Mouse (Mus musculus): ENCODE results near the gene B3gnt7. TPM values are rescaled to one million over a fixed set of nuclear protein-coding genes. Genes with fewer than 3 reads are reported as not detected.

The B3gnt7 gene
- polyA plus RNA-seq, 1 experiment: 13.7 TPM

GRCm38 (mm10) chr1:86349201-86349600 lies 46.6 kb downstream of the B3gnt7 start:
- no peaks in the 10 kb centered on the region for H3K4me1 ChIP-seq (ENCODE audit: control insufficient read depth, insufficient read depth, low read length)
- no peak overlapping the region for H3K4me3 ChIP-seq (replicated peaks; ENCODE audit: extremely low read depth, low read depth, low read length)
- no peak for TF ChIP-seq CTCF (IDR thresholded peaks at IDR 0.05; ENCODE audit: insufficient read depth, low read length)
- TF ChIP-seq POLR2A (IDR thresholded peaks at IDR 0.05; ENCODE audit: borderline replicate concordance, extremely low read depth, low read depth, low read length): no peak
- 93% methylated on average over 3 of the region's 3 CpGs for WGBS
- DNase-seq: no peak

- no peak for TF ChIP-seq CTCF (IDR thresholded peaks at IDR 0.05; ENCODE audit: insufficient read depth, low read length)
- TF ChIP-seq POLR2A (IDR thresholded peaks at IDR 0.05; ENCODE audit: borderline replicate concordance, extremely low read depth, low read depth, low read length): no peak
- Histone ChIP-seq H3K4me3 (replicated peaks; ENCODE audit: extremely low read depth, low read depth, low read length) (no peak overlapping the region), H3K4me1 (ENCODE audit: control insufficient read depth, insufficient read depth, low read length) (no peaks in the 10 kb centered on the region)
- 83% methylated on average over 1 of the region's 1 CpGs for WGBS
- no peak for DNase-seq
Observed at GRCm38 (mm10) chr1:86349696-86350095, 47.1 kb downstream of the B3gnt7 start.

GRCm38 (mm10) chr1:86350576-86350975 lies 47.9 kb downstream of the B3gnt7 start:
- TF ChIP-seq POLR2A (IDR thresholded peaks at IDR 0.05; ENCODE audit: borderline replicate concordance, extremely low read depth, low read depth, low read length) (no peak), CTCF (IDR thresholded peaks at IDR 0.05; ENCODE audit: insufficient read depth, low read length) (no peak)
- Histone ChIP-seq H3K4me3 (replicated peaks; ENCODE audit: extremely low read depth, low read depth, low read length) (no peak overlapping the region), H3K4me1 (ENCODE audit: control insufficient read depth, insufficient read depth, low read length) (no peaks in the 10 kb centered on the region)
- 83% methylated on average over 8 of the region's 8 CpGs for WGBS
- DNase-seq: no peak

DNA sequence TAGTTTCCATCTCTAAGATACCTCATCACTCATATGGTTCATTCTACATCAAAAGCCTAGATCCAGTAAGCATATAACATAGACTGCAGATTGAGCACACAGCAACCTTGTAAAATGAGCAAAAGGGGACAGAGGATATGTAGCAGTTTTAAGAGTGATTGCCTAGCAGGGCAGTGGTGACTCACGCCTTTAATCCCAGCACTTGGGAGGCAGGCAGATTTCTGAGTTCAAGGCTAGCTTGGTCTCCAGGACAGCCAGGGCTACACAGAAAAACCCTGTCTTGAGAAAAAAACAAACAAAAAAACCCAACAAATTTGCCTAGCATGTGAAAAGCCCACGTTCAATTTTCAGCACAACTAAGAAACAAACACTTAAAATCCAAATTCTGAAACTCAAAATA lies 51.6 kb downstream of the B3gnt7 start:
- 80% methylated on average over 2 of the region's 2 CpGs for WGBS
- no peak for DNase-seq
- TF ChIP-seq POLR2A (IDR thresholded peaks at IDR 0.05; ENCODE audit: borderline replicate concordance, extremely low read depth, low read depth, low read length) (no peak), CTCF (IDR thresholded peaks at IDR 0.05; ENCODE audit: insufficient read depth, low read length) (no peak)
- no peak overlapping the region for H3K4me3 ChIP-seq (replicated peaks; ENCODE audit: extremely low read depth, low read depth, low read length)
- H3K4me1 ChIP-seq (ENCODE audit: control insufficient read depth, insufficient read depth, low read length): peaks cover 4% of the 10 kb centered on the region; the same call in 1 of the 2 replicates

Other genes with a start within 250 kb of the B3gnt7 start
- gene Psmd1, start 238.4 kb upstream of the B3gnt7 start, polyA plus RNA-seq (2012; rRNA removed): 32.9 and 52.4 TPM in 2 replicates
- 0.42 and 0.73 TPM in 2 replicates for gene Htr2b, start 190.9 kb upstream of the B3gnt7 start, polyA plus RNA-seq (2012; rRNA removed)
- gene Gm21972, start 169.2 kb upstream of the B3gnt7 start, polyA plus RNA-seq (2012; rRNA removed): not detected in 2 replicates
- gene Armc9, start 148.1 kb upstream of the B3gnt7 start, polyA plus RNA-seq (2012; rRNA removed): 4.0 and 5.3 TPM in 2 replicates
- 6.1 and 8.1 TPM in 2 replicates for gene Ncl, start 56.6 kb downstream of the B3gnt7 start, polyA plus RNA-seq (2012; rRNA removed)
- 2.9 TPM in 2 replicates for gene Nmur1, start 123.4 kb downstream of the B3gnt7 start, polyA plus RNA-seq (2012; rRNA removed)
- 0.11 and 0.12 TPM in 2 replicates for gene Tex44, start 123.5 kb downstream of the B3gnt7 start, polyA plus RNA-seq (2012; rRNA removed)
- 751 and 980 TPM in 2 replicates for gene Ptma, start 223.9 kb downstream of the B3gnt7 start, polyA plus RNA-seq (2012; rRNA removed)